Mouse (Mus musculus) layer of hippocampus, postnatal 10 days (tissue): ENCODE measurements around the gene Tapbp. TPM values are rescaled to one million over a fixed set of nuclear protein-coding genes. Genes with fewer than 3 reads are reported as not detected.

ENCODE experiments used
- DNase-seq, 2 experiments: peaks; one replicate each; pipeline ENCODE4 v3.0.0; 2021; ENCODE audit warnings: low spot score in 2 of 2
- microRNA-seq, 2 experiments: library from miRNA; unstranded; fragments of <30 nt; microRNA quantifications; one replicate each; pipeline ENCODE4 v1.2.0; 2021
- total RNA-seq, 2 experiments: library from RNA; stranded (reverse); gene quantifications; 2 replicates each; pipeline ENCODE4 v1.2.3; 2021

Gene Tapbp
- total RNA-seq, 2 experiments from 2014 or later: 36.3 to 40.7 TPM

DNA sequence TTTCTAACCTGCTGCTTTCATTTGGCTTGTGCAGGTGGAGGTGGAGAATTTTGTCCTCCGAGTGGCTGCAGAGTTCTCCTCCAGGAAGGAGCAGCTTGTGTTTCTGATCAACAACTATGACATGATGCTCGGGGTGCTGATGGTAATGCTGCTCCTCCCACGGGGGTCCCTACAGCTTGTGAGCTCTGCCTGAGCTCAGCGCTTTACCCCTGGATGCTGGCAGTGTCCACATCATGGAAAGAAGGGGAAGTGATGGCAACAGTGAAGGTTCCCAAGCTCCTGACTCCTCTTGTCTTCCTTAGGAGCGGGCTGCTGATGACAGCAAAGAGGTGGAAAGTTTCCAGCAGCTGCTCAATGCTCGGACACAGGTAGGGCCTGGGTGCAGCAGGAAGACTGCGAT is 47.2 kb downstream of the Tapbp start:
- DNase-seq: no peak

- no peak for DNase-seq
Observed at GRCm38 (mm10) chr17:33965082-33965845, 49.6 kb downstream of the Tapbp start.

- no peak for DNase-seq
Observed at GRCm38 (mm10) chr17:33965846-33966550, 50.3 kb downstream of the Tapbp start.

DNA sequence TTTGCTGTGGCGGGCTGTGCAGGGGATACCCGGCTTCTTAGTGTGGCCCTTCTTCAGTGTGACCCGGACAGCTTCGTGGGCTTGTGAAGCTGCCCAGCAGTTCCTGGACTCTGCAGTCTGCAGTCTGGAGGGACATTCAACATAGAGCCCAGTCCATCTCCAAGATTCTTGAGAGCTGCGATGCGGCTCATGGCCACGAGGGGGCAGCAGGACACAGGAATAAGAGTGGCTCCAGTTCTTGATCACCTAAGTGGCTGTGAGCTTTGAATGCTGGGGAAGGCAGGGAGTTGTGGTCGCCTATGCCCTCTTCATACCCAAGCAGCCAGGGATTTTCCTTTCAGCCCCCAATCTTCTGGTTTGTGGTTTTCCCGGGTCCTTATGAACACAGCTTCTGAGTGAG is 52.8 kb downstream of the Tapbp start:
- DNase-seq: peak; percentile 78 to 84

DNA sequence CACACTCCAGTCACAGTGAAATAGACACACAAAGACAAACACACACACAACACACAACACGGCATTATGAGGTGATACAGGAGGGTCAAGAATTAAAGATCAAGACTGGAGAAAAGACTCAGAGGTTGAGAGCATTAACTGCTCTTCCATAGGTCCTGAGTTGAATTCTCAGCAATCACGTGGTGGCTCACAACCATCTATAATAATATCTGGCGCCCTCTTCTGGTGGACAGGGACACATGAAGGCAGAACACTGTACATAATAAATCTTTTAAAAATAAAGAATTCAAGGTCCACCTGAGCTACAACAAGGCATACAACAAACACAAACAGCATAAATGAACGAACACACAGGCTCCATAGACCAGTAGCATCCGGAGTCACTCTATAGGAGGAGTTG is 53.2 kb downstream of the Tapbp start:
- no peak for DNase-seq

DNA sequence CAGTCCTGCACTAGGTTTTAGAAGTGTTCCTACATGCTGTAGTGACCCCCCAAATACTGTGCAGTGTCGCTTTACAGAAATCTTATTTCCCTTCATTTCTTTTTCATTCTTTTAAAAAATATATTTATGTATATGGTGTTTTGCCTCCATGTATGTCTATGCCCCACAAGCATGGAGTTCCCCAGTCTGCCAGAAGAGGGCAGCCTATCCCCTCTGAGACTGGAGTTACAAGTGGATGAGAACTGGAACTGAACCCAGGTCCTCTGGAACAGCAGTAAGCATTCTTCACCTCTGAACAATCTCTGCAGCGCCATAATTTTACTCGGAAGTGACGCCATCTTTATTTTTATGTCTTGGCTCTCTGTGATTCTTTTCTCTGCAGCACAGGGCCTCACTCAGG is 53.7 kb downstream of the Tapbp start:
- no peak for DNase-seq

DNA sequence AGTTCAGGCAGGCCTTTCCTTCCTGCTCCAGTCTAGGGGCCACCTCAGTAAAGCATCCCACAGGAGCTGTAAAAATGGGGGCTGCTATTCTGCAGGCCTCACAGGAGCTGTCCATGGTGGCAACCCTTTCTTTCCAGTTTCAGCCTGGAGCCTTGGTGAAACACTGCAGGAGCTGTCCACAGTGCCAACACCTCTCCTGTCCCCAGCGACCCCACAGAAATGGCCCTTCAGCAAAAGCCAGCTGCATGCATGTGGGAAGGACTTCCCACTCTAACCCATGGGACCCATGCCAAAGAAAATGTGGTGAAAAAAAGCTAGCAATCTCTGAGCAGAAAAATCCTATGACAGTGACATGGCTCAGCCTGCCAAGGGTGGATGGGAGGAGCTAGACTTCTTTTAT is 57.0 kb downstream of the Tapbp start:
- no peak for DNase-seq

DNA sequence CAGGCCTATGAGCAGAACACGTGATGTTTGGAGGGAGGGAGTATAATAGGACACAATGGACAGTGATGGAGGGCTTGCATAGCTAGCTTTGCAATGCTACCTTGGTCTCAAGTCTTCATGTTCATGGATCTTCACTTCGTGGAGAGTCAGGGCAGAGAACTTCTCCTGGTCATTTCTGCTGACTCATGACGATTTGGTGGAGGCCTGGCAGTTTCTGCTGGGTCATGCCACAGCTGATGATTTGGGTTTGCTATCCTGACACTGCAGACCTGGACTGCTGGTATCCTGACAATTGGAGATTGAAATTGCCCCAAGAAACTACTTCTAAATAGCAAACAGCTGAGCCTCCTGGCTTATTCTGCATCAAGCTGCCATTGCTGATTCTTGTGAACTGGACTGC is 57.9 kb downstream of the Tapbp start:
- DNase-seq: no peak

DNA sequence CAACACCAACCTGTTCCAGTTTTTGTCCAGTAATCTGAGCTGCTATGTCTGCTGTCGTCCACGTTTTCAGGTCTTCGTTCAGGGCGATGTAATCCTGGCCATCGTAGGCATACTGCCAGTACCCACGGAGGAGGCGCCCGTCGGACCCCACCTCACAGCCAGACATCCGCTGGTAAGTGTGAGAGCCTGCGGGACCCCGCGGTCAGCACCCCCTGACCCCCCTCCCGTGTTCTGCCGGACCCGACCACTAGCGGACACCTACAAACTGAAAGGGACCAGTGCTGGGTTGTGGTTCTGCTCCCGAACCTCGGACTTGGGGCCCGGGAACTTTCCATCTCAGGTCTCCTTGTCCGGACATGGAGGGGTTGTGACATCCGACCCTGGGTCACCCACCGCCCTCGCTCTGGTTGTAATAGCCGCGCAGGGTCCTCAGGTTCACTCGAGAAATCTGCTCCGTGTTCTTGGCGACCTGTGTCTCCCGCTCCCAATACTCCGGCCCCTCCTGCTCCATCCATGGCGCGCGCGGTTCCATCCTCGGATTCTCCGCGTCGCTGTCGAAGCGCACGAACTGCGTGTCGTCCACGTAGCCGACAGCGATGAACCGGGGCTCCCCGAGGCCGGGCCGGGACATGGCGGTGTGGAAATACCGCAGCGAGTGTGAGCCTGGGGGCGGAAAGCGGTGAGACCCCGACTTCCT is 62.3 kb downstream of the Tapbp start:
- DNase-seq: no peak

DNA sequence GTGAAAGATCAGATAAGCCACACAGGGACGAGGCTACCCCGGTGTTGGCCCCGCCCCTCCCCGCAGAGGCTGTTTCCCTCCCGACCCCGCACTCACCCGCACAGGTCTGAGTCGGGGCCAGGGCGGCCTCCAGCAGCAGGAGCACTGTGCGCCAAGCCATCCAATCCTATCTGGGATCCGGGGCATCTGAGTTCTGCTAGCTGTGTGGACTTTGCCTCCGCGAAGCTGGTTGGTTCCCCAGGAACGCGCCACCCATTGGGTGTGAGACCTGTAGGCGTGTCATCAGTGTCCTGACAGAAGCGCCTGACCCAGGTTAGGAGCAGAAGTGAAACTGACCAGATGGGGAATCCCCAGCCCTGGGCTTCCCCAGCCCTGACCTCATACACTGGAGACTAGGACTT is 62.9 kb downstream of the Tapbp start:
- no peak for DNase-seq

Small RNA genes within 50 kb of the gene (microRNA-seq; reads per million reads assigned to microRNA genes)
- 0 reads per million in 2 experiments for gene Gm27740

Other genes starting within 250 kb of the Tapbp start
- 100 to 1,000 TPM; 138 to 167 TPM for gene Hnrnpm, start 229.0 kb upstream of the Tapbp start, total RNA-seq
- 10 to 100 TPM; 74.1 to 76.0 TPM for gene March2, start 197.2 kb upstream of the Tapbp start, total RNA-seq
- 100 to 1,000 TPM; 252 to 307 TPM for gene Rab11b, start 155.4 kb upstream of the Tapbp start, total RNA-seq
- 1 to 10 TPM; 6.9 to 9.5 TPM for gene Angptl4, start 134.1 kb upstream of the Tapbp start, total RNA-seq
- gene Kank3, start 105.4 kb upstream of the Tapbp start, total RNA-seq: 10 to 100 TPM; 38.0 to 51.2 TPM
- gene Rps28, start 91.3 kb upstream of the Tapbp start, total RNA-seq: 100 to 1,000 TPM; 919 to 984 TPM
- 100 to 1,000 TPM; 244 to 245 TPM for gene Ndufa7, start 91.3 kb upstream of the Tapbp start, total RNA-seq
- gene Cd320, start 72.8 kb upstream of the Tapbp start, total RNA-seq: 10 to 100 TPM; 25.1 to 27.1 TPM
- gene Gm7029, start 42.1 kb upstream of the Tapbp start, total RNA-seq: not detected
- gene Kifc1, start 25.2 kb upstream of the Tapbp start, total RNA-seq: 1 to 10 TPM; 5.6 to 6.8 TPM
- gene Platr17, start 10.8 kb upstream of the Tapbp start, total RNA-seq: 1 to 10 TPM in 1 of 2 experiments, under 1 TPM in 1; 0.87 to 1.1 TPM
- gene Daxx, start 6.5 kb upstream of the Tapbp start, total RNA-seq: 10 to 100 TPM; 23.9 to 29.6 TPM
- 10 to 100 TPM; 29.4 to 30.5 TPM for gene Zbtb22, start within 50 bp of the Tapbp start, total RNA-seq
- 10 to 100 TPM; 60.2 to 80.6 TPM for gene Rgl2, start 13.6 kb downstream of the Tapbp start, total RNA-seq
- gene Pfdn6, start 24.4 kb downstream of the Tapbp start, total RNA-seq: 100 to 1,000 TPM in 1 of 2 experiments, 10 to 100 TPM in 1; 83.1 to 106 TPM
- gene Wdr46, start 24.8 kb downstream of the Tapbp start, total RNA-seq: 10 to 100 TPM; 21.8 to 24.8 TPM
- gene B3galt4, start 35.6 kb downstream of the Tapbp start, total RNA-seq: 1 to 10 TPM; 6.2 to 6.7 TPM
- 10 to 100 TPM; 80.4 to 81.7 TPM for gene Vps52, start 39.9 kb downstream of the Tapbp start, total RNA-seq
- 100 to 1,000 TPM; 453 to 457 TPM for gene Rps18, start 40.1 kb downstream of the Tapbp start, total RNA-seq
- gene H2-K1, start 84.4 kb downstream of the Tapbp start, total RNA-seq: 10 to 100 TPM; 11.1 to 14.3 TPM
- 10 to 100 TPM; 27.8 to 34.2 TPM for gene Ring1, start 108.8 kb downstream of the Tapbp start, total RNA-seq
- 10 to 100 TPM; 48.6 to 51.6 TPM for gene H2-Ke6, start 112.2 kb downstream of the Tapbp start, total RNA-seq
- 100 to 1,000 TPM in 1 of 2 experiments, 10 to 100 TPM in 1; 82.8 to 108 TPM for gene Slc39a7, start 115.8 kb downstream of the Tapbp start, total RNA-seq
- gene Rxrb, start 115.9 kb downstream of the Tapbp start, total RNA-seq: 10 to 100 TPM; 70.1 to 70.2 TPM
- 10 to 100 TPM; 14.5 to 22.0 TPM for gene Col11a2, start 123.5 kb downstream of the Tapbp start, total RNA-seq
- gene H2-Oa, start 176.4 kb downstream of the Tapbp start, total RNA-seq: under 1 TPM in 1 of 2 experiments, not detected in 1; 0.34 TPM
- gene H2-DMa, start 203.6 kb downstream of the Tapbp start, total RNA-seq: 10 to 100 TPM; 34.4 to 38.6 TPM
- 100 to 1,000 TPM; 252 to 263 TPM for gene Brd2, start 206.7 kb downstream of the Tapbp start, total RNA-seq
- gene H2-DMb2, start 227.4 kb downstream of the Tapbp start, total RNA-seq: not detected
- gene H2-DMb1, start 237.2 kb downstream of the Tapbp start, total RNA-seq: under 1 TPM; 0.69 to 0.91 TPM